Mouse (Mus musculus) spleen, adult 2 months (tissue): ENCODE measurements at regions not wholly inside any gene's neighbourhood (a gene's known extent, or its start where the extent isn't known, plus 50 kb on each side); places are given as distances from the start of the nearest gene placed in this dataset.

Source experiments
- CTCF ChIP-seq: fragments of 200-500 bp; IDR thresholded peaks from 2 replicates; pipeline ENCODE4 v1.5.1; 2011; ENCODE audit warnings: mild to moderate bottlenecking, inconsistent platforms; ENCODE audit not compliant: insufficient read depth, insufficient read length, insufficient replicate concordance; ENCODE audit errors: extremely low read depth
- POLR2A ChIP-seq: fragments of 200-500 bp; IDR thresholded peaks from 2 replicates; pipeline ENCODE4 v1.6.1; 2011; ENCODE audit warnings: low read depth, low read length, inconsistent platforms

- TF ChIP-seq POLR2A = no peak
- no peak for TF ChIP-seq CTCF
Measured at GRCm38 (mm10) chr9:61047289-61047688, 252.9 kb downstream of the Uaca start.
